Mouse (Mus musculus): ENCODE measurements around the gene Rbak. TPM values are rescaled to one million over a fixed set of nuclear protein-coding genes. Genes with fewer than 3 reads are reported as not detected.
"Not testable (repeated sequence)": the region's sequence is repeated elsewhere in the genome, so short reads cannot be mapped to it uniquely, and the experiment has no call there.

The Rbak gene
- total RNA-seq, 4 experiments from 2014 or later, result 12.0 to 15.0 (median 13.5) TPM

- no peak for DNase-seq (ENCODE audit: low spot score in 2 of 2)
These were observed 45.5 kb downstream of the Rbak start for GRCm38 (mm10) chr5:143135042-143135441.

DNA sequence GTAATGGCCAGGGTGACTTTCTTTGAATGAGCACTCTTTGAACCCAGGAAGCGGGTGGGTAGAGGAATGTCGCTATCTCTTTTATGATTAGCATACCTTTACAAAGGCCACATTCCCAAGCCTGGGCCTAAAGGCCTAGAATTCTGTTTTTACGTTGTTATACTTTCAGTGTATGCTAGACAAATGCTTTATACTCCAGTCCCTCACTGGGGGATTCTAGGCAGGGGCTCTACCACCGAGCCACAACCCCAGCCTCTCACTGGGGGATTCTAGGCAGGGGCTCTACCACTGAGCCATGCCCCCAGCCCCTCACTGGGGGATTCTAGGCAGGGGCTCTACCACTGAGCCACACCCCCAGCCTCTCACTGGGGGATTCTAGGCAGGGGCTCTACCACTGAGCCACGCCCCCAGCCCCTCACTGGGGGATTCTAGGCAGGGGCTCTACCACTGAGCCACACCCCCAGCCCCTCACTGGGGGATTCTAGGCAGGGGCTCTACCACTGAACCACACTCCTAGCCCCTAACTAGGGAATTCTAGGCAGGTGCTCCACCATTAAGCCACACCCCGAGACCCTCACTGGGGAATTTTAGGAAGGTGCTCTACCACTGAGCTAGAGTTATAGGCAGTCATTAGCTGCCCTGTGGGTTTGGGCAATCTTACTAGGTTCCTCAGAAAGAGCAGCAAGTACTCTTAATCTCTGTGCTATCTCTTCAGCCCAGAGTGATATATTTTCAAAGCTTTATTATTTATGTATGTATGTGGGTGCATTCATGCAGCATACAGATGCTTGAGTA, 46.2 kb downstream of the Rbak start:
- not testable (repeated sequence) for DNase-seq (ENCODE audit: low spot score in 2 of 2)

- no peak for DNase-seq (ENCODE audit: low spot score in 2 of 2)
These were observed 47.5 kb downstream of the Rbak start for GRCm38 (mm10) chr5:143132935-143133514.

DNA sequence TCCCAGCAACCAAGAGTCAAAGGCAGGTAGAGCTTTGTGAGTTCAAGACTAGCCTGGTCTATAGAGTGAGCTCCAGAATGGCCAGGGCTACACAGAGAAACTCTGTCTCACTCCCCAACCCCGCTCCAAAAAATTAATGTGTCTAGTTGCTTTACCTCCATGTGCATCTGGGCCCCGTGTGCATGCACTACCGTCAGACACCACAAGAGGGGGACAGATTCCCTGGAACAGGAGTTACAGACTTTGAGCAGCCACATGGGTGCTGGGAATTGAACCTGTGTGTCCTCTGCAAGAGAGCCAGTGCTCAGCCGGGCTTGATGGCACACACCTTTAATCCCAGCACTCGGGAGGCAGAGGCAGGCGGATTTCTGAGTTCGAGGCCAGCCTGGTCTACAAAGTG, 50.2 kb downstream of the Rbak start:
- DNase-seq (ENCODE audit: low spot score in 2 of 2), result no peak

DNA sequence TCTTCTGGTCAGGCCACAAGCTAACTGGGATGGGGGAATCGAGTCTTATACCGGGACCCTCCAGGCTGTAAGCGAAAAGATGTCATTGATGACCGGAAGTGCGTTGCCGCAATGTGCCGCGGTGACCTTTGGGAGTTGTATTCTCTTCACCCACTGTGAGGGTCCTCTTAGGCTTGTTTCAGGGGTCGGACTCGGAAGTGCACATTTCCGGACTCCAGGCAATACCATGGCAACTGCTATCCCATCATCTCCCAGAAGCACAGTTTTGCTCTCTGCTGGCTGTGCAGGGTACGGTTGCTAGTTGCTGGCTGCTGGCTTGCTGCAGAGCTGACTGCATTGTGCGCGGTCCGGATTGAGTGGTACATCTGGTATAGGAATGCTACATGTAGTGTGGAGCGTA, 51.5 kb downstream of the Rbak start:
- DNase-seq (ENCODE audit: low spot score in 2 of 2), result no peak

DNA sequence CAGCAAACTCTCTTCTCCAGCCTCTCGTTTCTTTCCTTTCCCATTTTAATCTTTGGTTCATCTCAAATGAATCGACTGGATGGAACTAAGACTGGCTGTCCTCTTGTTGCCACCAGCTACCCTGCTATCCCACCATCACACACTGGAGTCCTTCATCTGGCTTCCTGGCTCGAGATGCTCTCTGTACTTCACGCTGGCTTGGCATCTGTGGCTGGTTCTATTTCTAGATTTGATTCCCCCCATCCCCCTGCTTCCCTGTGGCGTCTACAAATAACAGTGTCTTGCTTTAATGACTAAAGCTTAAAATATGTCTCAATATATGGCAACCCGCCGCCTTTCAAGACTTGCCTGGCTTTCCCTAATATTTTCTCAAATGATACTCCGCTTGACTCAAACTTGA, 52.7 kb downstream of the Rbak start:
- DNase-seq (ENCODE audit: low spot score in 2 of 2), result no peak

GRCm38 (mm10) chr5:143126908-143127307, 53.7 kb downstream of the Rbak start:
- no peak for DNase-seq (ENCODE audit: low spot score in 2 of 2)

DNA sequence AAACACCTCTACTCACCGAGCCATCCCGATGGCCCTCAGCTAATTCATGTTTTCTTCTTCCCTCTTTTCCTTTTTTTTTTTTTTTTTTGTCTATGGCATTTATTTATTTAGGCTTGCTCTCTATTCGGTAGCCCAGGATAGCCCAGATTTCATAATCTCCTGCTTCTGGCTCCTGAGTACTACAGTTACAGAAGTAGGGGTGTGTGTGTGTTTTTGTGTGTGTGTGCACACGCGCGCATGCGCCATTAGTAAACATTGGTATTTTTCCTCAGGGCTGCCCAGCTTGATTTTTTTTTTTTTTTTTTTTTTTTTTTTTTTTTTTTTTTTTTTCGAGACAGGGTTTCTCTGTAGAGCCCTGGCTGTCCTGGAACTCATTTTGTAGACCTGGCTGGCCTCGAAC, 54.5 kb downstream of the Rbak start:
- no peak for DNase-seq (ENCODE audit: low spot score in 2 of 2)

GRCm38 (mm10) chr5:143125601-143126000, 55.0 kb downstream of the Rbak start:
- DNase-seq (ENCODE audit: low spot score in 2 of 2), result peak; percentile 35 to 52

DNA sequence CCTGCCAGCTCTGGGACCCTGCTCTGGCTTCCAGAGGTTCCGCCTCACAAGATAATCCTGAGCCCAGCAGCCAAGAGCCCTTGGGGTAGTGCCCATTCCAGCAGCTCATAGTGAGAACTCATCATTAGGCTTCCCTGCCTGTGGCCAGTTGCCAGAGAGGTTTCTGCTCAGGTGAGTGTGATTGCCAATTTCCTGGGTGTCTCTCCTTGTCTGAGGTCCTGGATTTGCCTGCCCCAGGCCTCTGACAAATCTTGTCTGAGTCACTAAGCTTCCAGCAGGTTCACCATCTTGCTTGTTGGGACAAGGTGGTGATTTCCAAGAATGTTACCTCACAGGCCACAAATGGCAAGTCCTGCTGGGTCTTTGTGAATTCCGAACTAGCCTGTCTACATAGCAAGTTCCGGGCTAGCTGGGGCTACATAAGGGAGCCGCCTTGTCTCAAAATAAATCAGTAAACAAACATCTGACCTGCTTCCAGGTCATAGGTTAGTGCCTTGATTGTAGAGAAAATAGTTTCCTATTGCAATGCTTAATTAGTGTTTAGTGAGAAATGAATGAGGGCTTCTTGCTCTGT, 55.7 kb downstream of the Rbak start:
- no peak for DNase-seq (ENCODE audit: low spot score in 2 of 2)

DNA sequence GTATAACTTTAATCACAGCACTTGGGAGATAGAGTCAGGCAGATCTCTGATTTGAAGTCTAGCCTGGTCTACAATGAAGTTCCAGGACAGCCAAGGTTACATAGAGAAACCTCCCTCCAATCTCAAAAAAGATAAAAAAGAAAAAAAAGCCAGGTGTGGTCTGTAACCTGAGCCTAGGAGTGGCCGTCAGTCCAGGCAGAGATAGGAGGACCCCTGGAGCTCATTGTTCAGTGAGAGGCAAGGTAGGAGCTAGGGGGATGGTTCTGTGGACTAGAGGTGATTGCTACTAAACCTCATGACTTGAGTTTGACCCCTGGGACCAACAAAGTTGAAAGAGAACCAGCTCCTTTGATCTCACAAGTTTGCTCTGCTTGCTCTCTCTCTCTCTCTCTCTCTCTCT, 57.9 kb downstream of the Rbak start:
- no peak for DNase-seq (ENCODE audit: low spot score in 2 of 2)

Small RNAs within 50 kb of the gene (microRNA-seq; reads per million reads assigned to microRNA genes)
- 0 reads per million in 2 experiments for gene Gm44405

Other genes starting within 250 kb of the Rbak start
- 100 to 1,000 TPM; 218 to 276 (median 259) TPM for gene Fscn1, start 220.4 kb downstream of the Rbak start, total RNA-seq (2022)
- gene Rnf216, start 67.8 kb downstream of the Rbak start, total RNA-seq (2022), result 10 to 100 TPM; 42.4 to 47.3 (median 45.2) TPM
- under 1 TPM; 0.07 to 0.21 (median 0.14) TPM for gene Olfr718-ps1, start 33.2 kb downstream of the Rbak start, total RNA-seq (2022)
- gene Spdye4b, start 242 bp upstream of the Rbak start, total RNA-seq (2022), result not detected
- gene Spdye4a, start 46.1 kb upstream of the Rbak start, total RNA-seq (2022), result not detected
- 10 to 100 TPM; 26.9 to 31.8 (median 31.4) TPM for gene Zfp12, start 54.4 kb upstream of the Rbak start, total RNA-seq (2022)
- 10 to 100 TPM; 24.1 to 26.8 (median 24.5) TPM for gene Zfp316, start 89.2 kb upstream of the Rbak start, total RNA-seq (2022)
- gene Zfp853, start 112.8 kb upstream of the Rbak start, total RNA-seq (2022), result 1 to 10 TPM; 4.0 to 4.7 (median 4.3) TPM
- gene E130309D02Rik, start 134.6 kb upstream of the Rbak start, total RNA-seq (2022), result 10 to 100 TPM; 21.7 to 24.7 (median 23.3) TPM
- gene Zdhhc4, start 148.5 kb upstream of the Rbak start, total RNA-seq (2022), result 10 to 100 TPM; 43.1 to 44.4 (median 44.0) TPM
- gene Grid2ip, start 176.6 kb upstream of the Rbak start, total RNA-seq (2022), result 1 to 10 TPM; 3.1 to 4.6 (median 3.6) TPM
- 10 to 100 TPM; 32.1 to 39.5 (median 34.3) TPM for gene Kdelr2, start 223.1 kb upstream of the Rbak start, total RNA-seq (2022)